Mouse (Mus musculus): ENCODE measurements around the gene Hist3h2ba.

DNA sequence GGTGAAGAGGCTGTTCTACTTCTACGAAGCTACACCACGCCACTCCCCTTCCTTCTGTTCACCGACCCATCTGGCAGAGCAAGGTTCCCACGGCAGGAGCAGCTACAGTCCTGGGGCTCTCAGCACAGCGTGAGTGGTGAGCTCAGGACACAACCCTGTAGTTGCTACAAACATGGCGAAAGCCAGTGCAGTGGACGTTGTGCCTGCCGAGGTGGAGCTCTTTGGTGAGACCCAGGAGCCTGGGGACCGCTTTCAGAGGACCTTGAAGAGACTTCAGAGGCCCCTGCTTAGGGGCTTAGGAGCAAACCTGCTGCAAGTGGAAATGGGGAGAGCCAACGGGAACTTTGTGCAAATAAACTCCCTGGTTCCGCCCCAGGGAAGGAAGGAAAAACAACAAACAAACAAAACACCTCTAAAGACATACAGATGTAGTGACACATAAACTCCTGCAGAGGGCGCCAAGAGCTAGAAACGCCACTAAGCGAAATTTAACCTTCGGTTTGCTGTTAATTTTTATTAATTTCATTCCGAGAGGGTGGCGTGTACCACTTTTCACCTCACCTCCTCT is 34.2 kb upstream of the Hist3h2ba start:
- peak; percentile 69 for TF ChIP-seq CTCF (IDR thresholded peaks at IDR 0.05; ENCODE audit: low read depth)
- no peak for TF ChIP-seq EP300 (IDR thresholded peaks at IDR 0.05; ENCODE audit: low read depth)
